Mouse (Mus musculus) hindbrain, embryonic 16.5 days (tissue): ENCODE results near the gene Atf3. TPM values are rescaled to one million over a fixed set of nuclear protein-coding genes. Genes with fewer than 3 reads are reported as not detected.
A peak's percentile ranks its signal among the peaks of the same experiment; 100 is the strongest.

Experiments used
- ATAC-seq: fragments of 200-750 bp; cut with Nextera tagmentation; 2 replicates; pipeline ENCODE4 v1.8.0; 2017; ENCODE audit warnings: moderate TSS enrichment, moderate library complexity
- H3K27ac ChIP-seq: fragments of 300-500 bp; sonication (generic); 2 replicates; pipeline ENCODE4 v1.5.1; 2014; ENCODE audit warnings: low read depth, mild to moderate bottlenecking, control low read depth, low read length, moderate library complexity
- H3K27me3 ChIP-seq: fragments of 300-500 bp; sonication (generic); replicated peaks from 2 replicates; pipeline ENCODE4 v1.6.1; 2014; ENCODE audit warnings: low read length; ENCODE audit not compliant: control insufficient read depth, insufficient read depth
- H3K36me3 ChIP-seq: fragments of 300-500 bp; sonication (generic); 2 replicates; pipeline ENCODE4 v1.6.1; 2014; ENCODE audit warnings: mild to moderate bottlenecking, low read length, moderate library complexity, mixed read lengths; ENCODE audit not compliant: control insufficient read depth, insufficient read depth
- H3K4me1 ChIP-seq: fragments of 300-500 bp; sonication (generic); 2 replicates; pipeline ENCODE4 v1.6.1; 2014; ENCODE audit warnings: low read depth, low read length; ENCODE audit not compliant: control insufficient read depth, insufficient read depth
- H3K4me2 ChIP-seq: fragments of 300-500 bp; sonication (generic); 2 replicates; pipeline ENCODE4 v1.6.1; 2014; ENCODE audit warnings: mild to moderate bottlenecking, low read length, control low read depth, moderate library complexity
- H3K4me3 ChIP-seq: fragments of 300-500 bp; sonication (generic); 2 replicates; pipeline ENCODE4 v1.5.1; 2014; ENCODE audit warnings: mild to moderate bottlenecking, low read length, control low read depth, moderate library complexity
- H3K9ac ChIP-seq: fragments of 300-500 bp; sonication (generic); 2 replicates; pipeline ENCODE4 v1.6.1; 2014; ENCODE audit warnings: low read depth, mild to moderate bottlenecking, control low read depth, low read length, moderate library complexity
- H3K9me3 ChIP-seq: fragments of 300-500 bp; sonication (generic); 2 replicates; pipeline ENCODE4 v1.6.1; 2014; ENCODE audit warnings: mild to moderate bottlenecking, low read length, moderate library complexity; ENCODE audit not compliant: control insufficient read depth
- WGBS: fragments of 180-500 bp; shearing (Covaris S2); extraction: QIAGEN DNeasy Blood & Tissue Kit; methylation state at CpG from one replicate; pipeline ENCODE4 v1.1.7; 2014; 5-methylcytosine and 5-hydroxymethylcytosine counted together
- polyA plus RNA-seq: library from polyadenylated mRNA; unstranded; fragments of >200 nt; fragmentation: Nextera tagmentation; extraction: Ambion mirVana; gene quantifications from 2 replicates; pipeline ENCODE4 v1.2.1, GENCODE M21; 2015

Gene Atf3
- polyA plus RNA-seq, 1 experiment from 2014 or later = 1.7 TPM

GRCm38 (mm10) chr1:191241574-191241973 lies 23.7 kb upstream of the Atf3 start:
- Histone ChIP-seq H3K27ac (peak overlapping the region; percentile 24; the same call in 1 of the 2 replicates), H3K4me1 (no peaks in the 10 kb centered on the region), H3K4me2 (no peak overlapping the region), H3K9me3 (no peaks in the 10 kb centered on the region), H3K4me3 (no peak overlapping the region), H3K27me3 (no peaks in the 10 kb centered on the region), H3K9ac (no peak overlapping the region), H3K36me3 (peaks cover 2% of the 10 kb centered on the region; the same call in 1 of the 2 replicates)
- 82% methylated on average over 1 of the region's 1 CpGs for WGBS
- ATAC-seq = no peak

- no peaks in the 10 kb centered on the region for H3K36me3 ChIP-seq
- no peaks in the 10 kb centered on the region for H3K4me1 ChIP-seq
Observed at GRCm38 (mm10) chr1:191239602-191240001, 21.8 kb upstream of the Atf3 start.

DNA sequence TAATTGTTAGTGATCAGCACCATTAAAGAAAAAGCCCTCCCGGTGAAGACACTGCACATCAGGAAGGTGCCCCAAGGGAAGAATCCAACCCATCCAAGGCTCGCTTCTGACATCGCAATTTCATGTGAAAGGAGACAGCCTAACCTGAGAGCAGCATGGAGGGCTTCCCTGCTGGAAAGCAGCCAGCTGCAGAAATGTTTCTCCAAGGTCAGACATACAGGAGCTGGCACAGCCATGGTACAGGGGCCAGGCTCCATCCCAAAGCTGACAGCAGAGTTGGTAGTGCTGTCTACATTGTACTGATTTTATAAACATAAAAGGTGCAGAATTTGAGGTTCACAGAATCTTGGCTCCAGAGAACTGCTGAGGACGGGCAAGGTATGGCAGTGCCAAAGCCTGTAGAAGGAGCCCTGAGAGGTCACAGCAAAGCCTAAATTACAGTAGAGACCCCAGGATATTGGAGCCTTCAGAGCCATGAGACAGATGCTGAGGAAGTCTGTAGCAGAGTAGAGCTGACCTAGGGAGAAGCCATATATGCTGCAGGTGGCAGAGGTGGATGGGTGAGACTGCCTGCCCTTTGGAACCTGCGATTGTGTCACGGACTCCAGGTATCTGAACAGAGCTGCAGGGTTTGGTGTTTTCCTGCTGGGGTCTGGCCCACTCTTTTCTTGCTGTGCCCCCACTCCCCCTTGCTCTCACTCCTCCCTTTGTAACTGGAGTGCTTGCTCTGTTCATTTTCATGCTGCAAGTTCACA lies 18.1 kb upstream of the Atf3 start:
- no peak overlapping the region for H3K4me2 ChIP-seq
- 0 out of 2 replicates have a peak, but pooled peaks cover 3% of the 10 kb centered on the region for H3K36me3 ChIP-seq
- no peak overlapping the region for H3K27ac ChIP-seq
- no peak overlapping the region for H3K9ac ChIP-seq
- H3K4me1 ChIP-seq = no peaks in the 10 kb centered on the region
- H3K27me3 ChIP-seq = no peaks in the 10 kb centered on the region
- no peak overlapping the region for H3K4me3 ChIP-seq
- no peaks in the 10 kb centered on the region for H3K9me3 ChIP-seq
- 83% methylated on average over 6 of the region's 6 CpGs for WGBS
- ATAC-seq = no peak

More at GRCm38 (mm10) chr1:191239602-191240001, 21.8 kb upstream of the Atf3 start:
- WGBS = 86% methylated on average over 4 of the region's 4 CpGs
- Histone ChIP-seq H3K9ac (no peak overlapping the region), H3K27ac (no peak overlapping the region), H3K27me3 (no peaks in the 10 kb centered on the region), H3K9me3 (no peaks in the 10 kb centered on the region), H3K4me2 (no peak overlapping the region), H3K4me3 (no peak overlapping the region)
- no peak for ATAC-seq

- Histone ChIP-seq H3K4me1 (no peaks in the 10 kb centered on the region), H3K4me3 (no peak overlapping the region), H3K27ac (no peak overlapping the region), H3K4me2 (no peak overlapping the region), H3K9me3 (no peaks in the 10 kb centered on the region), H3K9ac (no peak overlapping the region), H3K36me3 (0 out of 2 replicates have a peak, but pooled peaks cover 3% of the 10 kb centered on the region), H3K27me3 (no peaks in the 10 kb centered on the region)
- 93% methylated on average over 4 of the region's 4 CpGs for WGBS
- no peak for ATAC-seq
Observed at GRCm38 (mm10) chr1:191234837-191235236, 17.0 kb upstream of the Atf3 start.

- no peaks in the 10 kb centered on the region for H3K27me3 ChIP-seq
- H3K36me3 ChIP-seq = 0 out of 2 replicates have a peak, but pooled peaks cover 3% of the 10 kb centered on the region
- no peak overlapping the region for H3K4me2 ChIP-seq
- no peak for ATAC-seq
- H3K4me1 ChIP-seq = no peaks in the 10 kb centered on the region; the same call in 1 of the 2 replicates
- H3K9ac ChIP-seq = no peak overlapping the region
- no peaks in the 10 kb centered on the region for H3K9me3 ChIP-seq
- no peak overlapping the region for H3K27ac ChIP-seq
- 80% methylated on average over 6 of the region's 6 CpGs for WGBS
- H3K4me3 ChIP-seq = no peak overlapping the region
Observed at GRCm38 (mm10) chr1:191230355-191230931, 12.6 kb upstream of the Atf3 start.

GRCm38 (mm10) chr1:191226570-191226969 lies 8.7 kb upstream of the Atf3 start:
- H3K4me3 ChIP-seq = no peak overlapping the region
- ATAC-seq = no peak
- H3K27me3 ChIP-seq = no peaks in the 10 kb centered on the region
- 0 out of 2 replicates have a peak, but pooled peaks cover under 1% of the 10 kb centered on the region for H3K36me3 ChIP-seq
- H3K9ac ChIP-seq = no peak overlapping the region
- H3K4me1 ChIP-seq = peaks cover 11% of the 10 kb centered on the region
- WGBS = 84% methylated on average over 2 of the region's 2 CpGs
- no peak overlapping the region for H3K27ac ChIP-seq
- H3K4me2 ChIP-seq = no peak overlapping the region
- H3K9me3 ChIP-seq = no peaks in the 10 kb centered on the region

GRCm38 (mm10) chr1:191225771-191226170 lies 7.9 kb upstream of the Atf3 start:
- no peaks in the 10 kb centered on the region for H3K36me3 ChIP-seq
- H3K4me1 ChIP-seq = peaks cover 11% of the 10 kb centered on the region
- no peaks in the 10 kb centered on the region for H3K27me3 ChIP-seq
- H3K9ac ChIP-seq = no peak overlapping the region
- no peak overlapping the region for H3K4me3 ChIP-seq
- H3K4me2 ChIP-seq = no peak overlapping the region
- no peak overlapping the region for H3K27ac ChIP-seq
- H3K9me3 ChIP-seq = no peaks in the 10 kb centered on the region
- ATAC-seq = no peak
- 89% methylated on average over 2 of the region's 2 CpGs for WGBS

DNA sequence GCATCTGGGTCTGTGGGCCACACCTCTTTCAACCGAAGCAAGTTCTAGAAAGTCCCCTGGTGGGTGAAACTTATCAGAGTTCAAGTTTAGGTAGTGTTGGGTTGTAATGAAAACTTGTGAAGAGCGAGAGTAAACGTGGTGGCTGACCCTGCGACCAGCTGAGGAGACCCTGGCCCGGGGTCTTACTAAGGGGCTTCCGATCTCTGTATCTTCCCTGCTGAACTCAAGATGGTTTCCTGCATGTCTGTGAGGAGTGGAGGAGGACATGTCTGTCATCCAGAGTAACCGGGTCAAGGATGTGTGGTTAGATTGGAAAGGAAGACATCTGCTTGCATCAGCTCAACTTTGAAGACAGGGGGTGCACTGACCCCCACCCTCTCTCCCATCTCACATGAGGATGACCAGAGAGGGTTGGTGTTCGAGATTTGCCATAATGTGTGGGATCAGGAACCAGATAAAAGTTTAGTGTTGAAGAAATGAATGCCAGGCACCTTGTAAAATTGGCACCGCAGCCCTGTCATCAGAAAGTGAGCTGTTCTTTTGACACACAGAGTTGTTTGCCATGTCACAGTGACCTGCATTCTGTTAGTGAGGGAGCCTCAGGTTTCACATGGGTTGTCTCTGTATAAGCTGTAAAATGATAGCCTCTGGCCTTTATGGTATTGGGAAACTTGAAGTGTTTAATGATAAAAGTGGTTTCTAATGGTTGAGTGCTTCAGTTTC lies 7.3 kb upstream of the Atf3 start:
- Histone ChIP-seq H3K4me3 (peak overlapping the region; percentile 68), H3K9ac (peak overlapping the region; percentile 82), H3K4me1 (peaks cover 11% of the 10 kb centered on the region), H3K9me3 (no peaks in the 10 kb centered on the region), H3K36me3 (no peaks in the 10 kb centered on the region), H3K27me3 (no peaks in the 10 kb centered on the region), H3K4me2 (peak overlapping the region; percentile 64), H3K27ac (no peak overlapping the region)
- ATAC-seq = peak; percentile 13; the same call in 1 of the 2 replicates
- WGBS = 57% methylated on average over 9 of the region's 9 CpGs
